Mouse (Mus musculus): ENCODE measurements around the gene Ager. TPM values are rescaled to one million over a fixed set of nuclear protein-coding genes. Genes with fewer than 3 reads are reported as not detected.
A peak's percentile ranks its signal among the peaks of the same experiment; 100 is the strongest.

Ager gene
- polyA plus RNA-seq, 1 experiment: 0.22 TPM

- TF ChIP-seq MAX (IDR thresholded peaks at IDR 0.05; ENCODE audit: low read depth) (no peak), USF1 (IDR thresholded peaks at IDR 0.05; ENCODE audit: low read depth) (no peak), POLR2A (IDR thresholded peaks at IDR 0.05; ENCODE audit: insufficient read length, low read depth) (no peak), POLR2AphosphoS2 (IDR thresholded peaks at IDR 0.05; ENCODE audit: insufficient read length, low read depth) (no peak), E2F4 (IDR thresholded peaks at IDR 0.05; ENCODE audit: insufficient read depth) (no peak), MYOG (IDR thresholded peaks at IDR 0.05; ENCODE audit: control insufficient read depth in 1 of 3, insufficient read depth in 1 of 3, insufficient read length in 2 of 3, low read depth in 2 of 3) (no peak), REST (IDR thresholded peaks at IDR 0.05; ENCODE audit: insufficient read depth, insufficient read length) (no peak), TCF12 (IDR thresholded peaks at IDR 0.05; ENCODE audit: insufficient read depth, poor library complexity, severe bottlenecking) (no peak), CEBPB (IDR thresholded peaks at IDR 0.05; ENCODE audit: insufficient read depth, poor library complexity, severe bottlenecking) (no peak), SRF (IDR thresholded peaks at IDR 0.05; ENCODE audit: control insufficient read depth, insufficient read length, low read depth) (no peak), TCF3 (IDR thresholded peaks at IDR 0.05; ENCODE audit: insufficient read length, low read depth) (no peak), MYOD1 (IDR thresholded peaks at IDR 0.05; ENCODE audit: control insufficient read depth in 1 of 3, insufficient read length in 2 of 3, low read depth in 2 of 3) (no peak)
- no peak overlapping the region for H3K4me2 ChIP-seq (ENCODE audit: low read depth)
- no peaks in the 10 kb centered on the region for H3K27me3 ChIP-seq (ENCODE audit: control insufficient read depth, insufficient read depth, insufficient read length)
- H3K36me3 ChIP-seq (ENCODE audit: control insufficient read depth, insufficient read depth): no peaks in the 10 kb centered on the region
- H3ac ChIP-seq (ENCODE audit: control insufficient read depth, insufficient read length): no peak overlapping the region
- no peaks in the 10 kb centered on the region for H3K79me2 ChIP-seq (ENCODE audit: control insufficient read depth, insufficient read depth)
- H3K4me3 ChIP-seq: no peak overlapping the region
These were observed 8.5 kb upstream of the Ager start for GRCm38 (mm10) chr17:34589206-34589605.

GRCm38 (mm10) chr17:34589681-34590101 is 8.0 kb upstream of the Ager start, which contains the start of gene Gpsm3:
Gpsm3 (plus strand) TSS chr17:34589806.
- no peaks in the 10 kb centered on the region for H3K79me2 ChIP-seq (ENCODE audit: control insufficient read depth, insufficient read depth)
- H3ac ChIP-seq (ENCODE audit: control insufficient read depth, insufficient read length): no peak within 1 kb of the TSS
- no peaks in the 10 kb centered on the region for H3K36me3 ChIP-seq (ENCODE audit: control insufficient read depth, insufficient read depth)
- TF ChIP-seq MYOD1 (IDR thresholded peaks at IDR 0.05; ENCODE audit: control insufficient read depth in 1 of 3, insufficient read length in 2 of 3, low read depth in 2 of 3): no peak
- no peak for TF ChIP-seq TCF12 (IDR thresholded peaks at IDR 0.05; ENCODE audit: insufficient read depth, poor library complexity, severe bottlenecking)
- TF ChIP-seq POLR2A (IDR thresholded peaks at IDR 0.05; ENCODE audit: insufficient read length, low read depth): no peak
- TF ChIP-seq TCF3 (IDR thresholded peaks at IDR 0.05; ENCODE audit: insufficient read length, low read depth): no peak
- no peak for TF ChIP-seq MYOG (IDR thresholded peaks at IDR 0.05; ENCODE audit: control insufficient read depth in 1 of 3, insufficient read depth in 1 of 3, insufficient read length in 2 of 3, low read depth in 2 of 3)
- TF ChIP-seq USF1 (IDR thresholded peaks at IDR 0.05; ENCODE audit: low read depth): no peak
- TF ChIP-seq POLR2AphosphoS2 (IDR thresholded peaks at IDR 0.05; ENCODE audit: insufficient read length, low read depth): no peak
- no peak for TF ChIP-seq CEBPB (IDR thresholded peaks at IDR 0.05; ENCODE audit: insufficient read depth, poor library complexity, severe bottlenecking)
- TF ChIP-seq SRF (IDR thresholded peaks at IDR 0.05; ENCODE audit: control insufficient read depth, insufficient read length, low read depth): no peak
- TF ChIP-seq MAX (IDR thresholded peaks at IDR 0.05; ENCODE audit: low read depth): no peak
- no peak for TF ChIP-seq E2F4 (IDR thresholded peaks at IDR 0.05; ENCODE audit: insufficient read depth)
- TF ChIP-seq REST (IDR thresholded peaks at IDR 0.05; ENCODE audit: insufficient read depth, insufficient read length): no peak
- H3K4me2 ChIP-seq (ENCODE audit: low read depth): peak within 1 kb of the TSS; percentile 4
- H3K27me3 ChIP-seq (ENCODE audit: control insufficient read depth, insufficient read depth, insufficient read length): no peaks in the 10 kb centered on the region
- H3K4me3 ChIP-seq: no peak within 1 kb of the TSS

GRCm38 (mm10) chr17:34590154-34590987 is 7.3 kb upstream of the Ager start:
- no peak overlapping the region for H3K4me3 ChIP-seq
- no peak for TF ChIP-seq POLR2A (IDR thresholded peaks at IDR 0.05; ENCODE audit: insufficient read length, low read depth)
- H3K36me3 ChIP-seq (ENCODE audit: control insufficient read depth, insufficient read depth): no peaks in the 10 kb centered on the region
- H3K27me3 ChIP-seq (ENCODE audit: control insufficient read depth, insufficient read depth, insufficient read length): no peaks in the 10 kb centered on the region
- no peaks in the 10 kb centered on the region for H3K79me2 ChIP-seq (ENCODE audit: control insufficient read depth, insufficient read depth)
- no peak overlapping the region for H3ac ChIP-seq (ENCODE audit: control insufficient read depth, insufficient read length)
- H3K4me2 ChIP-seq (ENCODE audit: low read depth): peak overlapping the region; percentile 95

GRCm38 (mm10) chr17:34591029-34591993 is 6.4 kb upstream of the Ager start, which contains the start of gene Pbx2:
Pbx2 (plus strand) TSS chr17:34591266.
- Histone ChIP-seq H3K36me3 (ENCODE audit: control insufficient read depth, insufficient read depth) (no peaks in the 10 kb centered on the region), H3K4me2 (ENCODE audit: low read depth) (peak within 1 kb of the TSS; percentile 95), H3ac (ENCODE audit: control insufficient read depth, insufficient read length) (peak within 1 kb of the TSS; percentile 74), H3K79me2 (ENCODE audit: control insufficient read depth, insufficient read depth) (no peaks in the 10 kb centered on the region), H3K27me3 (ENCODE audit: control insufficient read depth, insufficient read depth, insufficient read length) (no peaks in the 10 kb centered on the region), H3K4me3 (peak within 1 kb of the TSS; percentile 42)
- TF ChIP-seq POLR2AphosphoS2 (IDR thresholded peaks at IDR 0.05; ENCODE audit: insufficient read length, low read depth) (no peak), MYOG (IDR thresholded peaks at IDR 0.05; ENCODE audit: control insufficient read depth in 1 of 3, insufficient read depth in 1 of 3, insufficient read length in 2 of 3, low read depth in 2 of 3) (no peak), MYOD1 (IDR thresholded peaks at IDR 0.05; ENCODE audit: control insufficient read depth in 1 of 3, insufficient read length in 2 of 3, low read depth in 2 of 3) (no peak), TCF12 (IDR thresholded peaks at IDR 0.05; ENCODE audit: insufficient read depth, poor library complexity, severe bottlenecking) (no peak), CEBPB (IDR thresholded peaks at IDR 0.05; ENCODE audit: insufficient read depth, poor library complexity, severe bottlenecking) (no peak), TCF3 (IDR thresholded peaks at IDR 0.05; ENCODE audit: insufficient read length, low read depth) (no peak), MAX (IDR thresholded peaks at IDR 0.05; ENCODE audit: low read depth) (no peak), E2F4 (IDR thresholded peaks at IDR 0.05; ENCODE audit: insufficient read depth) (no peak), SRF (IDR thresholded peaks at IDR 0.05; ENCODE audit: control insufficient read depth, insufficient read length, low read depth) (no peak), USF1 (IDR thresholded peaks at IDR 0.05; ENCODE audit: low read depth) (no peak)
